Comparison of ENCODE assay signal across 8 mouse cellular contexts in genomic region chr8:35205536-35205935, GRCm38 (mm10).
DNase-seq lines count a peak whose midpoint lies in the region; ATAC-seq and TF ChIP-seq lines count a peak whose summit lies in the region.

No protein-coding gene starts in this region.

- H3K4me2 ChIP-seq in hindbrain, embryonic 11.5 days (replicated peaks; ENCODE audit: low read depth, low read length), result no peak overlapping the region
- no peak overlapping the region for H3K4me2 ChIP-seq in hindbrain, embryonic 16.5 days (ENCODE audit: low read length)
- H3K4me2 ChIP-seq in limb, embryonic 14.5 days (replicated peaks; ENCODE audit: low read depth, low read length, severe bottlenecking), result peak overlapping the region; percentile 26; the same call in 1 of the 2 replicates
- no peak overlapping the region for H3K4me2 ChIP-seq in midbrain, embryonic 14.5 days (ENCODE audit: low read length)

- H3K36me3 ChIP-seq in hindbrain, embryonic 11.5 days (ENCODE audit: control insufficient read depth, insufficient read depth, low read length), result no peaks in the 10 kb centered on the region
- no peaks in the 10 kb centered on the region for H3K36me3 ChIP-seq in hindbrain, embryonic 16.5 days (ENCODE audit: control insufficient read depth, insufficient read depth, low read length)
- no peaks in the 10 kb centered on the region for H3K36me3 ChIP-seq in limb, embryonic 14.5 days (ENCODE audit: control insufficient read depth, insufficient read depth, low read length)
- H3K36me3 ChIP-seq in midbrain, embryonic 14.5 days (ENCODE audit: control insufficient read depth, insufficient read depth, low read length), result no peaks in the 10 kb centered on the region

- H3K4me3 ChIP-seq in hindbrain, embryonic 11.5 days (ENCODE audit: low read depth, low read length), result no peak overlapping the region
- H3K4me3 ChIP-seq in hindbrain, embryonic 16.5 days (ENCODE audit: low read length), result no peak overlapping the region
- no peak overlapping the region for H3K4me3 ChIP-seq in limb, embryonic 14.5 days (replicated peaks; ENCODE audit: low read length)
- H3K4me3 ChIP-seq in midbrain, embryonic 14.5 days (replicated peaks; ENCODE audit: low read depth, low read length), result no peak overlapping the region

- no peak for ATAC-seq in hindbrain, embryonic 11.5 days (ENCODE audit: low FRiP score)
- ATAC-seq in hindbrain, embryonic 16.5 days, result no peak
- ATAC-seq in hematopoietic stem cell, adult 5-6 weeks (replicated peaks in 1 of 2; ENCODE audit: insufficient read depth in 1 of 2, low FRiP score in 2 of 2, low TSS enrichment in 1 of 2, low read depth in 1 of 2, poor library complexity in 2 of 2, severe bottlenecking in 2 of 2), result peak; percentile 48 to 52
- ATAC-seq in limb, embryonic 14.5 days (ENCODE audit: low FRiP score, low read depth), result no peak
- ATAC-seq in midbrain, embryonic 14.5 days (ENCODE audit: low FRiP score, low TSS enrichment), result no peak

- no peak overlapping the region for H3K27ac ChIP-seq in hindbrain, embryonic 11.5 days (ENCODE audit: low read depth, low read length)
- no peak overlapping the region for H3K27ac ChIP-seq in hindbrain, embryonic 16.5 days (ENCODE audit: low read depth, low read length)
- H3K27ac ChIP-seq in limb, embryonic 14.5 days (replicated peaks; ENCODE audit: low read depth, low read length), result no peak overlapping the region
- no peak overlapping the region for H3K27ac ChIP-seq in midbrain, embryonic 14.5 days (replicated peaks; ENCODE audit: low read depth, low read length)

- H3K9ac ChIP-seq in hindbrain, embryonic 11.5 days (ENCODE audit: low read depth, low read length), result no peak overlapping the region
- no peak overlapping the region for H3K9ac ChIP-seq in hindbrain, embryonic 16.5 days (ENCODE audit: low read depth, low read length)
- no peak overlapping the region for H3K9ac ChIP-seq in limb, embryonic 14.5 days (ENCODE audit: low read depth, low read length, severe bottlenecking)
- H3K9ac ChIP-seq in midbrain, embryonic 14.5 days (replicated peaks; ENCODE audit: low read length), result no peak overlapping the region

- no peaks in the 10 kb centered on the region for H3K9me3 ChIP-seq in hindbrain, embryonic 11.5 days (ENCODE audit: control insufficient read depth, low read length)
- H3K9me3 ChIP-seq in hindbrain, embryonic 16.5 days (ENCODE audit: control insufficient read depth, low read length), result no peaks in the 10 kb centered on the region
- no peaks in the 10 kb centered on the region for H3K9me3 ChIP-seq in limb, embryonic 14.5 days (ENCODE audit: control insufficient read depth, low read length)
- no peaks in the 10 kb centered on the region for H3K9me3 ChIP-seq in midbrain, embryonic 14.5 days (ENCODE audit: control insufficient read depth, low read length)

- no peaks in the 10 kb centered on the region; the same call in 1 of the 2 replicates for H3K4me1 ChIP-seq in hindbrain, embryonic 11.5 days (replicated peaks; ENCODE audit: control insufficient read depth, insufficient read depth, low read length)
- H3K4me1 ChIP-seq in hindbrain, embryonic 16.5 days (ENCODE audit: control insufficient read depth, insufficient read depth, low read depth, low read length), result no peaks in the 10 kb centered on the region
- H3K4me1 ChIP-seq in limb, embryonic 14.5 days (ENCODE audit: control insufficient read depth, insufficient read depth, low read length), result 0 out of 2 replicates have a peak, but pooled peaks cover 2% of the 10 kb centered on the region
- no peaks in the 10 kb centered on the region for H3K4me1 ChIP-seq in midbrain, embryonic 14.5 days (ENCODE audit: control insufficient read depth, insufficient read depth, low read length)

- DNase-seq in hindbrain, embryonic 11.5 days (ENCODE audit: low spot score), result peak; percentile 73
- peak; percentile 81 for DNase-seq in adrenal gland, postnatal 10 days
- peak; percentile 73 for DNase-seq in embryo, embryonic 9.5 days (ENCODE audit: extremely low spot score)
- DNase-seq in limb, embryonic 14.5 days (ENCODE audit: low spot score), result peak; percentile 49
- DNase-seq in midbrain, embryonic 14.5 days, result peak; percentile 69
- DNase-seq in urinary bladder, postnatal 14 days (ENCODE audit: low spot score), result peak; percentile 71

- no peak for TF ChIP-seq POLR2A in limb, embryonic 14.5 days (IDR thresholded peaks at IDR 0.05; ENCODE audit: borderline replicate concordance, extremely low read depth, insufficient read depth, insufficient read length)

- no peaks in the 10 kb centered on the region for H3K27me3 ChIP-seq in hindbrain, embryonic 11.5 days (ENCODE audit: control insufficient read depth, insufficient read depth, low read length)
- no peaks in the 10 kb centered on the region for H3K27me3 ChIP-seq in hindbrain, embryonic 16.5 days (replicated peaks; ENCODE audit: control insufficient read depth, insufficient read depth, low read length)
- no peaks in the 10 kb centered on the region for H3K27me3 ChIP-seq in limb, embryonic 14.5 days (ENCODE audit: control insufficient read depth, insufficient read depth, low read length)
- no peaks in the 10 kb centered on the region for H3K27me3 ChIP-seq in midbrain, embryonic 14.5 days (ENCODE audit: control insufficient read depth, insufficient read depth, low read length)

- 15% methylated on average over 8 of the region's 8 CpGs for WGBS in hindbrain, embryonic 11.5 days
- 19% methylated on average over 8 of the region's 8 CpGs for WGBS in hindbrain, embryonic 16.5 days
- WGBS in limb, embryonic 14.5 days, result 14% methylated on average over 8 of the region's 8 CpGs
- WGBS in midbrain, embryonic 14.5 days, result 19% methylated on average over 8 of the region's 8 CpGs

Comparison
In these comparisons a context has a peak if more than half of its experiments do, and no peak if none do; other contexts are left out.
1. ATAC-seq: peak in hematopoietic stem cell, adult 5-6 weeks (2 of 2); none in hindbrain, embryonic 11.5 days (single experiment), hindbrain, embryonic 16.5 days (single experiment), limb, embryonic 14.5 days (single experiment) and midbrain, embryonic 14.5 days (single experiment).
2. Peak in every context shown above with its lines, with median percentiles within 50 percentile points of each other: DNase-seq.